Mouse (Mus musculus) spleen, adult 2 months (tissue): ENCODE data around the gene Scgb2a2.

Experiments used
- CTCF ChIP-seq: fragments of 200-500 bp; IDR thresholded peaks from 2 replicates; pipeline ENCODE4 v1.5.1; 2011; ENCODE audit warnings: mild to moderate bottlenecking, inconsistent platforms; ENCODE audit not compliant: insufficient read depth, insufficient read length, insufficient replicate concordance; ENCODE audit errors: extremely low read depth
- POLR2A ChIP-seq: fragments of 200-500 bp; IDR thresholded peaks from 2 replicates; pipeline ENCODE4 v1.6.1; 2011; ENCODE audit warnings: low read depth, low read length, inconsistent platforms

DNA sequence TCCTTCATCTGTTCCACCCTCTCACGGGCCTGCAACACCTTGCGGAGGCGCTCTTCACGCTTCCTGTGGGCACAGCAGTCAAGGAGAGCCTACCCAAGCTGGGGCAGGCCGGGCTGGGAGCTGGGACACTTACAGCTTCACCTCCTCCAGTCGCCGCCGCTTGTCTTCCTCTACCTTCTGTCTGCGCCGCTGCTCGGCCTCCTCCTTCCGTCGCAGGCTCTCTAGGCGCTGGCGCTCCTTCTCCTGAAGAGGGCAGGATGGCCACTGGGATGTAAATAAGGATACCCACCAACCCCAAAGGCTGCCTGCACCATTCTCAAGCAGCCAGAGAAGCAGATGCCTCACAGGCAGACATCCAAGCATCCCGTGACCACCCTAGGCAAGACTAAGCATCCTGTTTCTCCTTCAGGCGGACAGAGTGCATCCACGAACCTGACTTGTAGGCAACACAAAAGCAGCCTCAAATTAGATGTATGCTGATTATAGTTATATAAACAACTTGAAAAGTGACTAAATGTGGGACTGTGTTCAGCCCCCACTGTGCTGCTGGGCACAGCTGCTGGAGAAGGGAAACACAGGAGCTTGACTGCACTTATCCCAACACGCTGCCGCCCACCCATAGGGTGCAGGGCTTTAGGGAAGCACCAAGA lies 30.9 kb downstream of the Scgb2a2 start:
- TF ChIP-seq CTCF (no peak), POLR2A (no peak)
